Mouse (Mus musculus) embryonic facial prominence, embryonic 15.5 days (tissue): ENCODE results near the gene Rpl22l1. TPM values are rescaled to one million over a fixed set of nuclear protein-coding genes. Genes with fewer than 3 reads are reported as not detected.
"Not testable (repeated sequence)": the region's sequence is repeated elsewhere in the genome, so short reads cannot be mapped to it uniquely, and the experiment has no call there.

ENCODE experiments used
- ATAC-seq: fragments of 200-750 bp; cut with Nextera tagmentation; 2 replicates; pipeline ENCODE4 v1.8.0; 2017; ENCODE audit warnings: low read depth, moderate TSS enrichment; ENCODE audit not compliant: insufficient number of reproducible peaks, low FRiP score, low TSS enrichment
- H3K27ac ChIP-seq: fragments of 300-500 bp; sonication (generic); replicated peaks from 2 replicates; pipeline ENCODE4 v1.5.1; 2015; ENCODE audit warnings: mild to moderate bottlenecking, inconsistent platforms
- H3K27me3 ChIP-seq: fragments of 300-500 bp; sonication (generic); 2 replicates; pipeline ENCODE4 v1.6.1; 2015; ENCODE audit warnings: inconsistent platforms
- H3K36me3 ChIP-seq: fragments of 300-500 bp; sonication (generic); 2 replicates; pipeline ENCODE4 v1.6.1; 2015; ENCODE audit warnings: mild to moderate bottlenecking, inconsistent platforms
- H3K4me1 ChIP-seq: fragments of 300-500 bp; sonication (generic); 2 replicates; pipeline ENCODE4 v1.6.1; 2015; ENCODE audit warnings: inconsistent platforms
- H3K4me2 ChIP-seq: fragments of 300-500 bp; sonication (generic); replicated peaks from 2 replicates; pipeline ENCODE4 v1.6.1; 2015; ENCODE audit warnings: mild to moderate bottlenecking, inconsistent platforms
- H3K4me3 ChIP-seq: fragments of 300-500 bp; sonication (generic); replicated peaks from 2 replicates; pipeline ENCODE4 v1.5.1; 2015; ENCODE audit warnings: mild to moderate bottlenecking, inconsistent platforms
- H3K9ac ChIP-seq: fragments of 300-500 bp; sonication (generic); 2 replicates; pipeline ENCODE4 v1.6.1; 2015; ENCODE audit warnings: inconsistent platforms
- H3K9me3 ChIP-seq: fragments of 300-500 bp; sonication (generic); replicated peaks from 2 replicates; pipeline ENCODE4 v1.6.1; 2016; ENCODE audit warnings: inconsistent platforms
- WGBS: fragments of 180-500 bp; shearing (Covaris S2); methylation state at CpG from one replicate; pipeline ENCODE4 v1.1.7; 2015; 5-methylcytosine and 5-hydroxymethylcytosine counted together
- polyA plus RNA-seq: library from polyadenylated mRNA; unstranded; fragments of >200 nt; fragmentation: Nextera tagmentation; extraction: Ambion mirVana; gene quantifications from 2 replicates; pipeline ENCODE4 v1.2.1, GENCODE M21; 2015

The Rpl22l1 gene
- polyA plus RNA-seq, 1 experiment from 2014 or later = 379 TPM

GRCm38 (mm10) chr3:28841886-28842649 is 36.8 kb downstream of the Rpl22l1 start:
- Histone ChIP-seq H3K9ac (no peak overlapping the region), H3K9me3 (no peaks in the 10 kb centered on the region), H3K4me2 (no peak overlapping the region), H3K27ac (no peak overlapping the region), H3K36me3 (no peaks in the 10 kb centered on the region), H3K27me3 (no peaks in the 10 kb centered on the region), H3K4me1 (no peaks in the 10 kb centered on the region), H3K4me3 (no peak overlapping the region)
- WGBS = 26% methylated on average over 3 of the region's 3 CpGs
- no peak for ATAC-seq

- H3K9me3 ChIP-seq = no peaks in the 10 kb centered on the region
- H3K27ac ChIP-seq = no peak overlapping the region
- H3K27me3 ChIP-seq = no peaks in the 10 kb centered on the region
- no peak overlapping the region for H3K4me2 ChIP-seq
- ATAC-seq = no peak
- WGBS = 64% methylated on average over 8 of the region's 8 CpGs
- no peak overlapping the region for H3K4me3 ChIP-seq
- no peaks in the 10 kb centered on the region for H3K36me3 ChIP-seq
- no peaks in the 10 kb centered on the region for H3K4me1 ChIP-seq
- H3K9ac ChIP-seq = no peak overlapping the region
These were observed 38.0 kb downstream of the Rpl22l1 start for GRCm38 (mm10) chr3:28843231-28843630.

GRCm38 (mm10) chr3:28847115-28847514 is 41.9 kb downstream of the Rpl22l1 start:
- no peak overlapping the region for H3K4me2 ChIP-seq
- H3K9ac ChIP-seq = no peak overlapping the region
- no peaks in the 10 kb centered on the region for H3K27me3 ChIP-seq
- no peak overlapping the region for H3K27ac ChIP-seq
- no peaks in the 10 kb centered on the region for H3K4me1 ChIP-seq
- H3K9me3 ChIP-seq = no peaks in the 10 kb centered on the region
- H3K4me3 ChIP-seq = no peak overlapping the region
- ATAC-seq = no peak
- no peaks in the 10 kb centered on the region for H3K36me3 ChIP-seq

GRCm38 (mm10) chr3:28852174-28852573 is 46.9 kb downstream of the Rpl22l1 start:
- not testable (repeated sequence) for H3K27ac ChIP-seq, ATAC-seq, H3K27me3 ChIP-seq, H3K4me2 ChIP-seq, H3K36me3 ChIP-seq, H3K4me1 ChIP-seq, H3K9me3 ChIP-seq, H3K9ac ChIP-seq, H3K4me3 ChIP-seq
- 87% methylated on average over 3 of the region's 3 CpGs for WGBS

Other genes starting within 250 kb of the Rpl22l1 start
- 0.07 and 0.13 TPM in 2 replicates for gene Slc2a2, start 107.5 kb upstream of the Rpl22l1 start, polyA plus RNA-seq
- 5.6 and 6.3 TPM in 2 replicates for gene Eif5a2, start 24.2 kb upstream of the Rpl22l1 start, polyA plus RNA-seq
- gene Gm1527, start 87.2 kb downstream of the Rpl22l1 start, polyA plus RNA-seq = not detected in 2 replicates